Mouse (Mus musculus) myocyte (in vitro differentiated cells): ENCODE measurements around the gene Rxrg. TPM values are rescaled to one million over a fixed set of nuclear protein-coding genes. Genes with fewer than 3 reads are reported as not detected.
A peak's percentile ranks its signal among the peaks of the same experiment; 100 is the strongest.

ENCODE experiments used
- H3K27me3 ChIP-seq: one replicate; pipeline ENCODE4 v1.6.1; 2011; ENCODE audit not compliant: control insufficient read depth, insufficient read depth, insufficient read length
- H3K36me3 ChIP-seq: one replicate; pipeline ENCODE4 v1.6.1; 2011; ENCODE audit not compliant: control insufficient read depth, insufficient read depth
- H3K4me2 ChIP-seq: one replicate; pipeline ENCODE4 v1.6.1; 2011; ENCODE audit warnings: low read depth, control low read depth
- H3K4me3 ChIP-seq: one replicate; pipeline ENCODE4 v1.5.1; 2011; ENCODE audit warnings: mild to moderate bottlenecking, control low read depth, moderate library complexity
- H3K79me2 ChIP-seq: one replicate; pipeline ENCODE4 v1.6.1; 2011; ENCODE audit not compliant: control insufficient read depth, insufficient read depth
- H3ac ChIP-seq: one replicate; pipeline ENCODE4 v1.6.1; 2011; ENCODE audit not compliant: control insufficient read depth, insufficient read length
- CEBPB ChIP-seq: IDR thresholded peaks from 2 replicates; pipeline ENCODE4 v1.6.1; 2011; ENCODE audit warnings: mild to moderate bottlenecking, moderate library complexity; ENCODE audit not compliant: poor library complexity, insufficient read depth, severe bottlenecking
- E2F4 ChIP-seq: IDR thresholded peaks from one replicate; pipeline ENCODE4 v1.6.1; 2011; ENCODE audit warnings: mild to moderate bottlenecking, control low read depth, moderate library complexity; ENCODE audit not compliant: insufficient read depth
- MAX ChIP-seq: IDR thresholded peaks from one replicate; pipeline ENCODE4 v1.6.1; 2011; ENCODE audit warnings: low read depth, mild to moderate bottlenecking, control low read depth
- MYOD1 ChIP-seq, 3 experiments: IDR thresholded peaks; one replicate each; pipeline ENCODE4 v1.6.1; 2011; ENCODE audit warnings: control low read depth in 2 of 3, low read depth in 2 of 3, mild to moderate bottlenecking in 2 of 3, moderate library complexity in 1 of 3; ENCODE audit not compliant: insufficient read length in 2 of 3, control insufficient read depth in 1 of 3
- MYOG ChIP-seq, 3 experiments: IDR thresholded peaks; one replicate each; pipeline ENCODE4 v1.6.1; 2011; ENCODE audit warnings: control low read depth in 2 of 3, low read depth in 2 of 3, mild to moderate bottlenecking in 2 of 3; ENCODE audit not compliant: insufficient read length in 2 of 3, control insufficient read depth in 1 of 3, insufficient read depth in 1 of 3
- POLR2A ChIP-seq: IDR thresholded peaks from one replicate; pipeline ENCODE4 v1.6.1; 2011; ENCODE audit warnings: low read depth, mild to moderate bottlenecking, control low read depth, moderate library complexity; ENCODE audit not compliant: insufficient read length
- POLR2AphosphoS2 ChIP-seq: IDR thresholded peaks from one replicate; pipeline ENCODE4 v1.6.1; 2011; ENCODE audit warnings: low read depth, control low read depth; ENCODE audit not compliant: insufficient read length
- REST ChIP-seq: IDR thresholded peaks from one replicate; pipeline ENCODE4 v1.6.1; 2011; ENCODE audit warnings: mild to moderate bottlenecking, control low read depth, moderate library complexity; ENCODE audit not compliant: insufficient read depth, insufficient read length
- SRF ChIP-seq: IDR thresholded peaks from one replicate; pipeline ENCODE4 v1.6.1; 2011; ENCODE audit warnings: low read depth; ENCODE audit not compliant: control insufficient read depth, insufficient read length
- TCF12 ChIP-seq: IDR thresholded peaks from one replicate; pipeline ENCODE4 v1.6.1; 2011; ENCODE audit warnings: mild to moderate bottlenecking, control low read depth; ENCODE audit not compliant: poor library complexity, insufficient read depth, severe bottlenecking
- TCF3 ChIP-seq: IDR thresholded peaks from one replicate; pipeline ENCODE4 v1.6.1; 2011; ENCODE audit warnings: low read depth, control low read depth; ENCODE audit not compliant: insufficient read length
- USF1 ChIP-seq: IDR thresholded peaks from one replicate; pipeline ENCODE4 v1.6.1; 2011; ENCODE audit warnings: low read depth, mild to moderate bottlenecking, control low read depth, moderate library complexity
- polyA plus RNA-seq: library from polyadenylated mRNA; unstranded; fragments of >200 nt; fragmentation: generic; extraction: Trizol; gene quantifications from one replicate; pipeline ENCODE4 v1.2.1, GENCODE M21; 2012; ENCODE audit warnings: missing spikeins

Rxrg gene
- polyA plus RNA-seq, 1 experiment, result 0.07 TPM

- Histone ChIP-seq H3K27me3 (peaks cover 26% of the 10 kb centered on the region), H3K4me2 (no peak overlapping the region), H3K79me2 (no peaks in the 10 kb centered on the region), H3ac (no peak overlapping the region), H3K36me3 (no peaks in the 10 kb centered on the region), H3K4me3 (no peak overlapping the region)
- TF ChIP-seq E2F4 (no peak), MAX (no peak), POLR2AphosphoS2 (no peak), MYOG (IDR thresholded peaks at IDR 0.05; ENCODE audit: control insufficient read depth in 1 of 3, insufficient read depth in 1 of 3, insufficient read length in 2 of 3, low read depth in 2 of 3) (no peak), MYOD1 (IDR thresholded peaks at IDR 0.05; ENCODE audit: control insufficient read depth in 1 of 3, insufficient read length in 2 of 3, low read depth in 2 of 3) (no peak), REST (no peak), SRF (no peak), TCF12 (no peak), POLR2A (no peak), CEBPB (no peak), USF1 (no peak), TCF3 (no peak)
These were observed 40.7 kb downstream of the Rxrg start for GRCm38 (mm10) chr1:167638901-167639300.

- no peaks in the 10 kb centered on the region for H3K36me3 ChIP-seq
- peak overlapping the region; percentile 1 for H3K4me2 ChIP-seq
- TF ChIP-seq MYOD1 (IDR thresholded peaks at IDR 0.05; ENCODE audit: control insufficient read depth in 1 of 3, insufficient read length in 2 of 3, low read depth in 2 of 3), result peak in 2 of 3 experiments; percentile 56 to 63
- TF ChIP-seq POLR2A, result no peak
- TF ChIP-seq SRF, result peak; percentile 10
- no peak for TF ChIP-seq E2F4
- no peak for TF ChIP-seq TCF12
- peak in 1 of 3 experiments; percentile 25 for TF ChIP-seq MYOG (IDR thresholded peaks at IDR 0.05; ENCODE audit: control insufficient read depth in 1 of 3, insufficient read depth in 1 of 3, insufficient read length in 2 of 3, low read depth in 2 of 3)
- H3ac ChIP-seq, result no peak overlapping the region
- H3K27me3 ChIP-seq, result peaks cover 11% of the 10 kb centered on the region
- no peaks in the 10 kb centered on the region for H3K79me2 ChIP-seq
- H3K4me3 ChIP-seq, result no peak overlapping the region
These were observed 46.8 kb downstream of the Rxrg start for GRCm38 (mm10) chr1:167644866-167645537.

GRCm38 (mm10) chr1:167648670-167649069 is 50.5 kb downstream of the Rxrg start:
- Histone ChIP-seq H3K4me3 (no peak overlapping the region), H3K27me3 (no peaks in the 10 kb centered on the region), H3K4me2 (no peak overlapping the region), H3K79me2 (no peaks in the 10 kb centered on the region), H3K36me3 (no peaks in the 10 kb centered on the region), H3ac (no peak overlapping the region)
- TF ChIP-seq E2F4, result no peak
- TF ChIP-seq POLR2A, result no peak
- TF ChIP-seq POLR2AphosphoS2, result no peak
- no peak for TF ChIP-seq USF1
- TF ChIP-seq MYOD1 (IDR thresholded peaks at IDR 0.05; ENCODE audit: control insufficient read depth in 1 of 3, insufficient read length in 2 of 3, low read depth in 2 of 3), result no peak
- TF ChIP-seq MAX, result no peak
- TF ChIP-seq CEBPB, result no peak
- no peak for TF ChIP-seq SRF
- TF ChIP-seq REST, result no peak
- no peak for TF ChIP-seq TCF12
- no peak for TF ChIP-seq TCF3
- TF ChIP-seq MYOG (IDR thresholded peaks at IDR 0.05; ENCODE audit: control insufficient read depth in 1 of 3, insufficient read depth in 1 of 3, insufficient read length in 2 of 3, low read depth in 2 of 3), result no peak

GRCm38 (mm10) chr1:167649122-167649633 is 51.0 kb downstream of the Rxrg start:
- Histone ChIP-seq H3K36me3 (no peaks in the 10 kb centered on the region), H3K27me3 (no peaks in the 10 kb centered on the region), H3K79me2 (no peaks in the 10 kb centered on the region), H3K4me3 (no peak overlapping the region), H3K4me2 (no peak overlapping the region), H3ac (no peak overlapping the region)
- TF ChIP-seq TCF12, result no peak
- TF ChIP-seq USF1, result no peak
- TF ChIP-seq MAX, result no peak
- TF ChIP-seq E2F4, result no peak
- no peak for TF ChIP-seq SRF
- TF ChIP-seq TCF3, result no peak
- no peak for TF ChIP-seq MYOG (IDR thresholded peaks at IDR 0.05; ENCODE audit: control insufficient read depth in 1 of 3, insufficient read depth in 1 of 3, insufficient read length in 2 of 3, low read depth in 2 of 3)
- TF ChIP-seq POLR2AphosphoS2, result no peak
- TF ChIP-seq MYOD1 (IDR thresholded peaks at IDR 0.05; ENCODE audit: control insufficient read depth in 1 of 3, insufficient read length in 2 of 3, low read depth in 2 of 3), result no peak
- TF ChIP-seq POLR2A, result no peak
- no peak for TF ChIP-seq REST
- no peak for TF ChIP-seq CEBPB
